Mouse (Mus musculus): ENCODE measurements around the gene Zfp619. TPM values are rescaled to one million over a fixed set of nuclear protein-coding genes. Genes with fewer than 3 reads are reported as not detected.
"Not testable (repeated sequence)": the region's sequence is repeated elsewhere in the genome, so short reads cannot be mapped to it uniquely, and the experiment has no call there.

Zfp619 gene
- polyA plus RNA-seq, 1 experiment = 0.12 TPM

- Histone ChIP-seq H3K36me3 (ENCODE audit: control insufficient read depth, insufficient read depth) (peaks cover under 1% of the 10 kb centered on the region), H3K27me3 (ENCODE audit: control insufficient read depth, insufficient read depth, insufficient read length) (no peaks in the 10 kb centered on the region), H3K4me3 (peak overlapping the region; percentile 36), H3K4me2 (ENCODE audit: low read depth) (peak overlapping the region; percentile 83), H3K79me2 (ENCODE audit: control insufficient read depth, insufficient read depth) (peaks cover 26% of the 10 kb centered on the region), H3ac (ENCODE audit: control insufficient read depth, insufficient read length) (peak overlapping the region; percentile 94)
- TF ChIP-seq MYOD1 (IDR thresholded peaks at IDR 0.05; ENCODE audit: control insufficient read depth in 1 of 3, insufficient read length in 2 of 3, low read depth in 2 of 3) = no peak
- TF ChIP-seq MAX (IDR thresholded peaks at IDR 0.05; ENCODE audit: low read depth) = no peak
- TF ChIP-seq TCF3 (IDR thresholded peaks at IDR 0.05; ENCODE audit: insufficient read length, low read depth) = no peak
- TF ChIP-seq USF1 (IDR thresholded peaks at IDR 0.05; ENCODE audit: low read depth) = no peak
- TF ChIP-seq POLR2A (IDR thresholded peaks at IDR 0.05; ENCODE audit: insufficient read length, low read depth) = no peak
- no peak for TF ChIP-seq SRF (IDR thresholded peaks at IDR 0.05; ENCODE audit: control insufficient read depth, insufficient read length, low read depth)
Observed at GRCm38 (mm10) chr7:39552993-39553392, 35.4 kb downstream of the Zfp619 start.

- peaks cover 4% of the 10 kb centered on the region for H3K36me3 ChIP-seq (ENCODE audit: control insufficient read depth, insufficient read depth)
- TF ChIP-seq MYOD1 (IDR thresholded peaks at IDR 0.05; ENCODE audit: control insufficient read depth in 1 of 3, insufficient read length in 2 of 3, low read depth in 2 of 3) (no peak), CEBPB (IDR thresholded peaks at IDR 0.05; ENCODE audit: insufficient read depth, poor library complexity, severe bottlenecking) (no peak), POLR2A (IDR thresholded peaks at IDR 0.05; ENCODE audit: insufficient read length, low read depth) (no peak), SRF (IDR thresholded peaks at IDR 0.05; ENCODE audit: control insufficient read depth, insufficient read length, low read depth) (no peak), POLR2AphosphoS2 (IDR thresholded peaks at IDR 0.05; ENCODE audit: insufficient read length, low read depth) (no peak), TCF3 (IDR thresholded peaks at IDR 0.05; ENCODE audit: insufficient read length, low read depth) (no peak), REST (IDR thresholded peaks at IDR 0.05; ENCODE audit: insufficient read depth, insufficient read length) (no peak), MYOG (IDR thresholded peaks at IDR 0.05; ENCODE audit: control insufficient read depth in 1 of 3, insufficient read depth in 1 of 3, insufficient read length in 2 of 3, low read depth in 2 of 3) (no peak), USF1 (IDR thresholded peaks at IDR 0.05; ENCODE audit: low read depth) (no peak), E2F4 (IDR thresholded peaks at IDR 0.05; ENCODE audit: insufficient read depth) (no peak)
- peak overlapping the region; percentile 83 for H3K4me2 ChIP-seq (ENCODE audit: low read depth)
- peaks cover 26% of the 10 kb centered on the region for H3K79me2 ChIP-seq (ENCODE audit: control insufficient read depth, insufficient read depth)
- H3K27me3 ChIP-seq (ENCODE audit: control insufficient read depth, insufficient read depth, insufficient read length) = no peaks in the 10 kb centered on the region
- no peak overlapping the region for H3K4me3 ChIP-seq
- H3ac ChIP-seq (ENCODE audit: control insufficient read depth, insufficient read length) = no peak overlapping the region
Observed at GRCm38 (mm10) chr7:39553871-39554270, 36.3 kb downstream of the Zfp619 start.

- no peak for TF ChIP-seq MYOD1 (IDR thresholded peaks at IDR 0.05; ENCODE audit: control insufficient read depth in 1 of 3, insufficient read length in 2 of 3, low read depth in 2 of 3)
- TF ChIP-seq SRF (IDR thresholded peaks at IDR 0.05; ENCODE audit: control insufficient read depth, insufficient read length, low read depth) = no peak
- Histone ChIP-seq H3K4me2 (ENCODE audit: low read depth) (no peak overlapping the region), H3ac (ENCODE audit: control insufficient read depth, insufficient read length) (no peak overlapping the region), H3K79me2 (ENCODE audit: control insufficient read depth, insufficient read depth) (no peaks in the 10 kb centered on the region), H3K4me3 (no peak overlapping the region), H3K27me3 (ENCODE audit: control insufficient read depth, insufficient read depth, insufficient read length) (no peaks in the 10 kb centered on the region), H3K36me3 (ENCODE audit: control insufficient read depth, insufficient read depth) (no peaks in the 10 kb centered on the region)
Observed at GRCm38 (mm10) chr7:39580066-39580465, 62.5 kb downstream of the Zfp619 start.

- TF ChIP-seq TCF12 (IDR thresholded peaks at IDR 0.05; ENCODE audit: insufficient read depth, poor library complexity, severe bottlenecking) (no peak), CEBPB (IDR thresholded peaks at IDR 0.05; ENCODE audit: insufficient read depth, poor library complexity, severe bottlenecking) (no peak), MYOD1 (IDR thresholded peaks at IDR 0.05; ENCODE audit: control insufficient read depth in 1 of 3, insufficient read length in 2 of 3, low read depth in 2 of 3) (no peak), POLR2A (IDR thresholded peaks at IDR 0.05; ENCODE audit: insufficient read length, low read depth) (no peak)
- no peaks in the 10 kb centered on the region for H3K79me2 ChIP-seq (ENCODE audit: control insufficient read depth, insufficient read depth)
- H3K27me3 ChIP-seq (ENCODE audit: control insufficient read depth, insufficient read depth, insufficient read length) = no peaks in the 10 kb centered on the region
- H3K36me3 ChIP-seq (ENCODE audit: control insufficient read depth, insufficient read depth) = no peaks in the 10 kb centered on the region
- no peak overlapping the region for H3K4me3 ChIP-seq
- H3ac ChIP-seq (ENCODE audit: control insufficient read depth, insufficient read length) = no peak overlapping the region
- H3K4me2 ChIP-seq (ENCODE audit: low read depth) = no peak overlapping the region
Observed at GRCm38 (mm10) chr7:39580601-39581000, 63.0 kb downstream of the Zfp619 start.

- H3ac ChIP-seq (ENCODE audit: control insufficient read depth, insufficient read length); H3K36me3 ChIP-seq (ENCODE audit: control insufficient read depth, insufficient read depth); H3K4me3 ChIP-seq; H3K27me3 ChIP-seq (ENCODE audit: control insufficient read depth, insufficient read depth, insufficient read length); H3K79me2 ChIP-seq (ENCODE audit: control insufficient read depth, insufficient read depth); H3K4me2 ChIP-seq (ENCODE audit: low read depth): not testable (repeated sequence)
Observed at GRCm38 (mm10) chr7:39586834-39587233, 69.3 kb downstream of the Zfp619 start.

GRCm38 (mm10) chr7:39588037-39588436 is 70.5 kb downstream of the Zfp619 start:
- TF ChIP-seq POLR2A (IDR thresholded peaks at IDR 0.05; ENCODE audit: insufficient read length, low read depth) (no peak), E2F4 (IDR thresholded peaks at IDR 0.05; ENCODE audit: insufficient read depth) (no peak), TCF3 (IDR thresholded peaks at IDR 0.05; ENCODE audit: insufficient read length, low read depth) (no peak), SRF (IDR thresholded peaks at IDR 0.05; ENCODE audit: control insufficient read depth, insufficient read length, low read depth) (no peak), CEBPB (IDR thresholded peaks at IDR 0.05; ENCODE audit: insufficient read depth, poor library complexity, severe bottlenecking) (no peak), REST (IDR thresholded peaks at IDR 0.05; ENCODE audit: insufficient read depth, insufficient read length) (no peak), POLR2AphosphoS2 (IDR thresholded peaks at IDR 0.05; ENCODE audit: insufficient read length, low read depth) (no peak)
- Histone ChIP-seq H3K4me2 (ENCODE audit: low read depth) (no peak overlapping the region), H3K27me3 (ENCODE audit: control insufficient read depth, insufficient read depth, insufficient read length) (no peaks in the 10 kb centered on the region), H3K36me3 (ENCODE audit: control insufficient read depth, insufficient read depth) (no peaks in the 10 kb centered on the region), H3K4me3 (no peak overlapping the region), H3K79me2 (ENCODE audit: control insufficient read depth, insufficient read depth) (no peaks in the 10 kb centered on the region), H3ac (ENCODE audit: control insufficient read depth, insufficient read length) (no peak overlapping the region)

DNA sequence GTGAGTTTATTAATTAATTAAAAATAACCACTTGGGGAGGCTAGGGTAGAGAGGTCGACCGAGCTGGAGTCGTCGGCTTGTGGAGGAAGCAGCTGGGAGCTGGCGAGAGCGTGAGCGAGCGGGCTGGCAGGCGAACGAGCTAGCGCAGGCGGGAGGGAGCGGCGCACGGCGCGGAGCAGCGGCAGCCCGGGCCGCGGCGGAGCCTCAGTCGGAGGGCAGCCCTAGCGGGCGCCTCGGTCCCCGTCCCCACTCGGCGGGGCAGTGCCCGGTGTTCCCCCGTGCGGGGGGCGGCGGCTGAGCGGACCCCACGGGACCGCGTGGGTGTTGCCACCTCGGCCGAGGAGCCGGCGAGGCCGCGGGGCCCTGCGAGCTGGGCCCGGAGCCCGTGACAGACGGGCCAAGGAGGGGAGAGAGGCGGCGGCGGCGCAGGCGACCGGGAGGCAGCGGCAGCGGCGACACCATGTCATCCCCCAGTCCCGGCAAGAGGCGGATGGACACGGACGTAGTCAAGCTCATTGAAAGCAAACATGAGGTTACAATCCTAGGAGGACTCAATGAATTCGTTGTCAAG is 71.0 kb downstream of the Zfp619 start:
- not testable (repeated sequence) for H3ac ChIP-seq (ENCODE audit: control insufficient read depth, insufficient read length); H3K79me2 ChIP-seq (ENCODE audit: control insufficient read depth, insufficient read depth); H3K27me3 ChIP-seq (ENCODE audit: control insufficient read depth, insufficient read depth, insufficient read length); H3K4me3 ChIP-seq; H3K4me2 ChIP-seq (ENCODE audit: low read depth); H3K36me3 ChIP-seq (ENCODE audit: control insufficient read depth, insufficient read depth)

DNA sequence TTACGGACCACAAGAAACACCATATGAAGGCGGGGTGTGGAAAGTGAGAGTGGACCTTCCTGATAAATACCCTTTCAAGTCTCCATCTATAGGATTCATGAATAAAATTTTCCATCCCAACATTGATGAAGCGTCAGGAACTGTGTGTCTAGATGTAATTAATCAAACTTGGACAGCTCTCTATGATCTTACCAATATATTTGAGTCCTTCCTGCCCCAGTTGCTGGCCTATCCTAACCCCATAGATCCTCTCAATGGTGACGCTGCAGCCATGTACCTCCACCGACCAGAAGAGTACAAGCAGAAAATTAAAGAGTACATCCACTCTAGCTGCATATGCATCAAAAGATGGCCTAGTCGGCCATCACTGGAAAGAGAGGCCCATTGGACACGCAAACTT is 71.5 kb downstream of the Zfp619 start:
- not testable (repeated sequence) for H3K79me2 ChIP-seq (ENCODE audit: control insufficient read depth, insufficient read depth); H3K4me3 ChIP-seq; H3K36me3 ChIP-seq (ENCODE audit: control insufficient read depth, insufficient read depth); H3ac ChIP-seq (ENCODE audit: control insufficient read depth, insufficient read length); H3K4me2 ChIP-seq (ENCODE audit: low read depth); H3K27me3 ChIP-seq (ENCODE audit: control insufficient read depth, insufficient read depth, insufficient read length)
